Mouse (Mus musculus): ENCODE data around the gene Tnfsf12. TPM values are rescaled to one million over a fixed set of nuclear protein-coding genes. Genes with fewer than 3 reads are reported as not detected.
"Not testable (repeated sequence)": the region's sequence is repeated elsewhere in the genome, so short reads cannot be mapped to it uniquely, and the experiment has no call there.

The Tnfsf12 gene
- total RNA-seq, 2 experiments from 2014 or later, result 6.4 to 8.7 TPM

DNA sequence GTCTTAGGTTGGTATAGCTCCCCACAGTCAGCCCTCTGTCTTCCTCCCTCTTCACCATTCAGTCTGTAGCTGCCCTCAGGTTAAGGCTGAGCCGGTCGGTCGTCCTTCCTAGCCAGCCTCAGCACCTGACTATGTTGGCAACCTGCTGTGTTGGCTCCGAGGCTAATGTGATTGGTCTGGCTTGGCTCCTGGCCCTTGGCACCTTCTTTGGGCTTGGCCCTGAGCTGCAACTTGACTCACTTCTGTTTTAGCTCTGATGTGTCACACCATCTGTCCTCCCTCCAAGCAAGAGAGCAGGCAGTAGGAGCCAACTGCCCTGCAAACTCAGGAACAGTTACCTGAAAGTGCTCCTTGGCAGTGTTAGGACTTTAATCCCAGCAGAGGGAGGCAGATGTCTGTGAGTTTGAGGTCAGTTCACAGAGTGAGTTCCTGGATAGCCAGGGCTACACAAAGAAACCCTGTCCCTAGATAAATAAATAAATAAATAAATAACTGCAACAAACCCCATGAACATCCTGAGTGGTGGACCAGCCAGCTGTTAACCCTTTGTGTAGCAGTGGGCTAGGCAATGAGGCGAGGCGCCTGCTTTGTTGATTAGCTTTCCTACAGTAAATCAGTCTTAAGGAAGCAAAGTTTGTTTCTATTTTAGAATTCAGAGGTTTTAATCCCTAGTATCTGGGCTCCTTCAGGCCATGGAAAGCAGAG is 11.3 kb upstream of the Tnfsf12 start:
- intact Hi-C loops (cut with DNase I), result no loop called here
- peak; percentile 94 for DNase-seq

- no peak for DNase-seq
- intact Hi-C loops (cut with DNase I), result no loop called here
Measured at GRCm38 (mm10) chr11:69704613-69705010, 9.0 kb upstream of the Tnfsf12 start.

DNA sequence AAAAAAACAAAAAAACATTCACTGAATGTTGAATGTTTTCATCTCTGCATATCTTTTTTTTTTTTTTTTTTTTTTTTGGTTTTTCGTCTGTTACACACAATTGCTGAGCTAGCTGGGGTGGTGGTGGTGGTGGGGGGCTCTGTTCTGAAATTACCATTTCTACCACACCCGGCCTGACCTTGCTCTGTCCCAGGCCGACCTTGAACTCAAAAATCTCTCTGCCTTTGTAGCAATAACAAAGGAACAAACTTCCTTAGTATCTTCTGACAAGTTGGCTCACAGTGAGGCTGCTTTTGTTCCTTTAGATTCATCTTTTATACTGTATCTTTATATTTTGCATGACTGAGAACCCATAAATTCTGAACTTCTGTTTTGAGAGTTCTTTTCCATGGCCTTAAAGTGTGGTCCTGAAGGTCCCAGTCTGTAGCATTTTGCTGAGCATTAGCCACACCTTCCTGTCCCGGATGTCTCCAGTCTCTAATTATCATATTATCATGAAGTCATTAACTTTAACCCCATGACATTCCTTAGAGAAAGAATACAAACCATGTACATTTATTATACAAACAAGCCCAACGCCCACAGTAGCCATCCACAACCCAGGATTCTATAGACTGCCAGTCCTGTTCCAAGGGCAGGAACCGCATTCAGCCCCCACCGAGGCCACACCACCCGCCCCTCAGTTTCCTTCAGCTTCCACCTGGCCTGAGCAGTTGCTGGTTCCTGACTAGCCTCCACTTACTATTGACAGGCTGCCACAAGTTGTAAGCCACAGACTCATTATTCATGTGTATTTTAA is 8.4 kb upstream of the Tnfsf12 start:
- intact Hi-C loops (cut with DNase I), result no loop called here
- DNase-seq, result no peak

- intact Hi-C loops (cut with DNase I); DNase-seq: not testable (repeated sequence)
Measured at GRCm38 (mm10) chr11:69703381-69703780, 7.7 kb upstream of the Tnfsf12 start.

GRCm38 (mm10) chr11:69702886-69703285 is 7.2 kb upstream of the Tnfsf12 start:
- intact Hi-C loops (cut with DNase I); DNase-seq: not testable (repeated sequence)

- intact Hi-C loops (cut with DNase I), result no loop called here
Measured at GRCm38 (mm10) chr11:69699595-69699994, 3.9 kb upstream of the Tnfsf12 start.

GRCm38 (mm10) chr11:69698574-69698973 is 2.9 kb upstream of the Tnfsf12 start:
- intact Hi-C loops (cut with DNase I), result no loop called here
- DNase-seq, result no peak

More at GRCm38 (mm10) chr11:69699595-69699994, 3.9 kb upstream of the Tnfsf12 start:
- no peak for DNase-seq

DNA sequence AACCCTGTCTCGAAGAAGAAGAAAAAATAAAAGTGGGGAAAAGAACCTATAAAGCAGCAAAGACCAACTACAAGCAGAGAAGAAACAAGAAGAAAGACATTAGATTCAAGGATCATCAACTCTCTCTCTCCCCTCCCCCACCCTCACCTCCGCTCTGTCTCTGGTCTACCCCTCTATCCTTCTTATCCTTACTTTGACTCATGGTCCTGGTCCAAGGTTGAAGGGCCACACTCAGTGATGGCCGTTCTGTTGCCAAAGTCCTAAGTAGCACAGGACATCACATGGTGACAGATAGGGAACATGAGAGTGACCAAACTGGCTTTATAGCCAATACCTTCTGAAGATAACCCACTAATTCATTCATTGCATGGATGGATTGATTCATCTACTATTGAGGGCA is 1.7 kb upstream of the Tnfsf12 start:
- intact Hi-C loops (cut with DNase I), result no loop called here
- DNase-seq, result no peak

DNA sequence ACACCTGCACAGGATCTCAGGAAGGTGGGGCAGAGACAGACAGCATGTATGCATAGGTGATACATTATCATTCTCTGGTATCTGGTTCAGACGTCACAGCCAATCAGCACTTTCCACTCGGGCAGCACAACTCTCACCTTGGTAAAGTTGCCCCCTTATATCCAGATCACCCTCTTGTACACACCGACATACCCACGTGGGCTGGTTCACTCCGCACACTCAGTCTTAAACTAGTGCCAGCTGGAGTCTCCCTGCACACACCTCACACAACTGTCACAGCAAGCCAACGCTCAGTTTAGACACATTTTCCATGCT is 646 bp downstream of the Tnfsf12 start:
- DNase-seq, result no peak
- intact Hi-C loops (cut with DNase I), result no loop called here

DNA sequence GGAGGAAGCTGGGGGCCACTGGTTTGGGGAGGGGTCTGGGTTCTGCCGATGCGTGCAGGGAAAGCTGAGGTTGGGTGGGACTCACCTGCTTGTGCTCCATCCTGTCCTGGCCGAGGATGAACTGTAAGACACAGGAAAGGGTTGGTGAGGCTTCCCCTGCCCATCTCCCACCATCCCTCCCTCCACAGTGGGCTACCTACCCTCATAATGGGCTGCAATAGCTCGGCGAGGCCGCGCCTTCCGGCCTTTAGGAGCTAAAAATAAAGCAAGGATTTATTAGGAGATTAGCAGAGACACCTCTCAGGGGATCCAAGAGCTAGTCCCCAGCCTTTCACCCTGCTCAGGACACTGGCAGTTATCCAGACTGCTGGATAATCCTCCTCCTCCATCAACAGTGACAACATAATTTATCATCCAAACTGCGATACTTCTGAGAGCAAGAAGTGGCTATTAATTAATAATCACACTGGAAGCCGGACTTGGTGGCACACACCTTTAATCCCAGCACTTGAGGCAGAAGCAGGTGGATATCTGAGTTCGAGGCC is 2.2 kb downstream of the Tnfsf12 start:
- intact Hi-C loops (cut with DNase I), result no loop called here
- no peak for DNase-seq

- no peak for DNase-seq
Measured at GRCm38 (mm10) chr11:69692863-69693262, 2.8 kb downstream of the Tnfsf12 start.

GRCm38 (mm10) chr11:69692196-69692811 is 3.3 kb downstream of the Tnfsf12 start:
- intact Hi-C loops (cut with DNase I), result no loop called here
- DNase-seq, result no peak

More at GRCm38 (mm10) chr11:69692863-69693262, 2.8 kb downstream of the Tnfsf12 start:
- intact Hi-C loops (cut with DNase I), result no loop called here

DNA sequence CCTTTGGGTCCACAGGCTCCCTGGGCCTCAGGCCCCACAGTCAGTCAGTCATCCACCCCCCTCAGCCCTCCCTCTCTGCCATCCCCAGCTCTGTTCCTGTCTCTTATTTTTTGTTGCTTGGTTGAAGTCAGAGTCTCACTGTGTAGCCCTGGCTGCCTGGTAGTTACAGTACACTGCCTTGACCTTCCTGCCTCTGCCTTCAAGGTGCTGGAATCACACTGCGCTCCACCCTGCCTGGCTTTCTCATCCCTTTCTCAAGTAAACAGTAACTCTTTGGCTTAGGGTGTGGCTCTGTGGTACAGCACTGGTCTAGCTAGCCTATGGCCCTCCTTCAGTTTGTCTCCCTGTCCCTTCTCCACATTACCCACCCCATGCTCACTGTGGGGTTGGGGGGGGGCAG is 5.8 kb downstream of the Tnfsf12 start:
- no peak for DNase-seq
- intact Hi-C loops (cut with DNase I), result no loop called here

DNA sequence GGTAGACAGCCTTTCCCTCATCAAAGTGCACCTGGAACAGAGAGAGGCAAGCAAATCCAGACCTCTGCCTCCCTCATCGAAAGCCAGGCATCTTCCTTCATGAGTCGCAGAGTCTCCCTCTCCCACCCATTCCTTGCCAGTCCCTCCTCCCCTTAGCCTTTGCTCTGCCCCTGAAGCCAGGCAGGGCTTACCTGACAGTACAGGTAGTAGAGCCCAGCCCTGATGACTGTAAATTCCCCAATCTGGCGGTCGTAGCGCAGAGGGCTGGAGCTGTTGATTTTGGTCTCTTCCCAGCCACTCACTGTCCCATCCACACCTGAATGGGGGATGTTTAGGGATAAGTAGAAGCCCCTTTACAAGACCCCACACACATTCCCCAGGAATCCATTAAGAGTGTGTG is 8.6 kb downstream of the Tnfsf12 start:
- DNase-seq, result no peak
- intact Hi-C loops (cut with DNase I), result no loop called here

DNA sequence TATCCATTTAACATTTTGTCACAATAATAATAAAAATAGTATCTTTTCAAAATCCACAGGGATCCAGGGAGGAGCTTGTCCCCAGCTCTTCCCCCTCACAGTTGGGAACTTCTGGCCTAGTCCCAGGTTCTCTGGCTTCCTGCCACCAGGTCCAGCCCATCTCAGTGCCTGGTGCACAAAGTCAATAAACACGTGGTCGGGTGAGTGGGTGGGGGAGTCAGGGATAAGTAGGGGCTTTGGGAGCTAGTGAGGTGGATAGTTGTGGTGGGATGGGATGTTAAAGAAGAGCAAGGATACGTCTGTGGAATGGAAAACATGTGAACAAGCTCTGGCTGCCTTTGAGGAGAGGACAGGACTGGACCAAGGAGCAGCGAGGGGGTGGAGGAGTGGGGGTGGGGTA is 9.3 kb downstream of the Tnfsf12 start:
- DNase-seq, result peak; percentile 84
- intact Hi-C loops (cut with DNase I), result no loop called here

GRCm38 (mm10) chr11:69685526-69686148 is 10.0 kb downstream of the Tnfsf12 start, which contains the start of gene Tnfsf13:
Gene Tnfsf13, minus strand, starts transcription at chr11:69685784.
- peak; percentile 63 for DNase-seq
- intact Hi-C loops (cut with DNase I), result no loop called here

GRCm38 (mm10) chr11:69684936-69685335 is 10.7 kb downstream of the Tnfsf12 start:
- intact Hi-C loops (cut with DNase I), result loop anchor here (5.0 kb wide), 1 partner anchor 72 kb away; the partner anchor contains the start of gene Polr2a
- DNase-seq, result no peak

- DNase-seq, result no peak
- intact Hi-C loops (cut with DNase I), result loop anchor here (5.0 kb wide), 1 partner anchor 73 kb away; the partner anchor contains the start of gene Polr2a
Measured at GRCm38 (mm10) chr11:69684128-69684745, 11.4 kb downstream of the Tnfsf12 start.

GRCm38 (mm10) chr11:69683576-69683975 is 12.1 kb downstream of the Tnfsf12 start:
- DNase-seq, result no peak
- intact Hi-C loops (cut with DNase I), result loop anchor here (5.0 kb wide), 1 partner anchor 74 kb away; the partner anchor contains the start of gene Polr2a

All from left cerebral cortex, postnatal 4 days (tissue).